In the genomic region with DNA sequence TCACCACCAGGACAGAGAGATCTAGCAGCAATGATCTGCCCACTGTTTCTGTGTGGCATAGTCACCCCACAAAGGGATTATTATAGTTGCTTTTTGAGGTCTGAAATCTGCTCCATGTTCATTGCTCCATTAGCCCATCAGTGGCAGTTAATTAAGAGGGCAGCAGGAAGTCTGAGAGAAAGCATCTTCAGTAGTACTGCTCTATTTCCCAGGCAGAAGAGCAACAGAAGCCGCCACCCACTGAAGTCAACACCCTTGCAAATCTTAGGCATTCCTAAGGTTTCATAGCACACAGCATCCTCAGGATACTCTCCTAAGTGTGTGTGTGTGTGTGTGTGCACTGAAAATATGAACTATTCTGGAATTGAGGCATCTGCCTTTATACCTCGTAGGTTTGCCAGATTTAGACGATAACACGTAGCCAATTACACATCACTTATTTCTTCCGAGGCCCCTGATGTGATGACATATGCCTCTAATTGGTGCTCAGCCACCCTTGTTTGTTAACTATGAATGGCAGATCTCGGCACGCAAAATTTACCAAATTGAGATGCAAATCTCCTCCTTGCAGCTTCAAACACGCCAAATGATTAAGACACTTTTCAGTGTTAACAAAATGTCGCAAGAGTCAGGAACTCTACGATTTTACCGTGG, we compare ENCODE assay signal across 20 mouse cellular contexts.
DNase-seq lines count a peak whose midpoint lies in the region; ATAC-seq and TF ChIP-seq lines count a peak whose summit lies in the region.
"Had no signal": no experiment of that assay in that cellular context is flagged by ENCODE, and none has a peak within 500 bp of the region (broad histone marks: within the 10 kb centered on the region; RNA-seq: fewer than 3 reads in every experiment).

No protein-coding gene starts in this region.

- no peak overlapping the region for H3K9ac ChIP-seq in lung, embryonic 15.5 days
- no peak overlapping the region; the same call in 1 of the 2 replicates for H3K9ac ChIP-seq in forebrain, embryonic 15.5 days (replicated peaks)
- no peak overlapping the region for H3K9ac ChIP-seq in midbrain, postnatal 0 days (replicated peaks; ENCODE audit: low read length, poor library complexity, severe bottlenecking)
- H3K9ac ChIP-seq: embryonic facial prominence, embryonic 12.5 days; liver, embryonic 13.5 days had no signal

- H3K27ac ChIP-seq in lung, embryonic 15.5 days, result no peak overlapping the region
- H3K27ac ChIP-seq in cortical plate, adult 2 months (ENCODE audit: insufficient read depth, low read length), result no peak overlapping the region
- peak overlapping the region; percentile 64 for H3K27ac ChIP-seq in forebrain, embryonic 15.5 days (replicated peaks)
- H3K27ac ChIP-seq in midbrain, postnatal 0 days (ENCODE audit: low read depth, low read length), result no peak overlapping the region
- H3K27ac ChIP-seq: embryonic facial prominence, embryonic 12.5 days; gastrocnemius, adult 2 months; heart, embryonic 10.5 days; limb, embryonic 10.5 days; liver, embryonic 13.5 days had no signal

- no peak for TF ChIP-seq POLR2A in cortical plate, adult 2 months (IDR thresholded peaks at IDR 0.05; ENCODE audit: extremely low read depth, insufficient read depth, low read length)

- WGBS in lung, embryonic 15.5 days, result 48% methylated on average over 11 of the region's 11 CpGs
- 9% methylated on average over 11 of the region's 11 CpGs for WGBS in forebrain, embryonic 15.5 days
- 33% methylated on average over 11 of the region's 11 CpGs for WGBS in midbrain, postnatal 0 days

- H3K4me3 ChIP-seq in lung, embryonic 15.5 days, result no peak overlapping the region
- H3K4me3 ChIP-seq in cortical plate, adult 2 months (ENCODE audit: insufficient read depth, low read length), result peak overlapping the region; percentile 42; the same call in 1 of the 2 replicates
- peak overlapping the region; percentile 31 for H3K4me3 ChIP-seq in forebrain, embryonic 15.5 days
- no peak overlapping the region; the same call in 1 of the 2 replicates for H3K4me3 ChIP-seq in midbrain, postnatal 0 days (ENCODE audit: low read depth, low read length)
- H3K4me3 ChIP-seq: embryonic facial prominence, embryonic 12.5 days; gastrocnemius, adult 2 months; heart, embryonic 10.5 days; limb, embryonic 10.5 days; liver, embryonic 13.5 days had no signal

- no peak for ATAC-seq in lung, embryonic 15.5 days (ENCODE audit: borderline replicate concordance, extremely low read depth, low FRiP score, low TSS enrichment)
- peak; percentile 73 for ATAC-seq in forebrain, embryonic 15.5 days (replicated peaks)
- ATAC-seq in midbrain, postnatal 0 days (ENCODE audit: low FRiP score), result no peak
- no peak for ATAC-seq in megakaryocyte progenitor cell, adult 5-6 weeks (replicated peaks; ENCODE audit: poor library complexity)
- ATAC-seq in activated CD4-positive, CD25-positive, alpha-beta regulatory T cell, adult 4 months, result no peak

- no peaks in the 10 kb centered on the region for H3K36me3 ChIP-seq in lung, embryonic 15.5 days
- H3K36me3 ChIP-seq in forebrain, embryonic 15.5 days, result no peaks in the 10 kb centered on the region
- H3K36me3 ChIP-seq in midbrain, postnatal 0 days (ENCODE audit: insufficient read depth, low read length), result no peaks in the 10 kb centered on the region
- H3K36me3 ChIP-seq: embryonic facial prominence, embryonic 12.5 days; heart, embryonic 10.5 days; limb, embryonic 10.5 days; liver, embryonic 13.5 days had no signal

- H3K27me3 ChIP-seq in lung, embryonic 15.5 days, result no peaks in the 10 kb centered on the region
- no peaks in the 10 kb centered on the region for H3K27me3 ChIP-seq in forebrain, embryonic 15.5 days
- H3K27me3 ChIP-seq in midbrain, postnatal 0 days (ENCODE audit: insufficient read depth, low read length), result peaks cover 4% of the 10 kb centered on the region; the same call in 1 of the 2 replicates
- H3K27me3 ChIP-seq: embryonic facial prominence, embryonic 12.5 days; liver, embryonic 13.5 days had no signal

- H3K4me2 ChIP-seq in lung, embryonic 15.5 days, result peak overlapping the region; percentile 0; the same call in 1 of the 2 replicates
- peak overlapping the region; percentile 45 for H3K4me2 ChIP-seq in forebrain, embryonic 15.5 days (replicated peaks)
- H3K4me2 ChIP-seq in midbrain, postnatal 0 days (ENCODE audit: low read depth, low read length, poor library complexity, severe bottlenecking), result peak overlapping the region; percentile 36; the same call in 1 of the 2 replicates
- H3K4me2 ChIP-seq: embryonic facial prominence, embryonic 12.5 days; liver, embryonic 13.5 days had no signal

- no peak for TF ChIP-seq CTCF in cortical plate, adult 2 months (IDR thresholded peaks at IDR 0.05; ENCODE audit: extremely low read depth, insufficient read depth, low read length)
- TF ChIP-seq CTCF in midbrain, postnatal 0 days (IDR thresholded peaks at IDR 0.05), result no peak

- H3K9me3 ChIP-seq in lung, embryonic 15.5 days, result no peaks in the 10 kb centered on the region
- no peaks in the 10 kb centered on the region for H3K9me3 ChIP-seq in forebrain, embryonic 15.5 days
- no peaks in the 10 kb centered on the region for H3K9me3 ChIP-seq in midbrain, postnatal 0 days (ENCODE audit: low read length)
- H3K9me3 ChIP-seq: embryonic facial prominence, embryonic 12.5 days; heart, embryonic 10.5 days; limb, embryonic 10.5 days; liver, embryonic 13.5 days had no signal

- 0 out of 2 replicates have a peak, but pooled peaks cover 4% of the 10 kb centered on the region for H3K4me1 ChIP-seq in lung, embryonic 15.5 days
- no peaks in the 10 kb centered on the region; the same call in 1 of the 2 replicates for H3K4me1 ChIP-seq in cortical plate, adult 2 months (ENCODE audit: control insufficient read depth, insufficient read depth, low read length)
- H3K4me1 ChIP-seq in forebrain, embryonic 15.5 days, result peaks cover 12% of the 10 kb centered on the region; the same call in 1 of the 2 replicates
- no peaks in the 10 kb centered on the region for H3K4me1 ChIP-seq in midbrain, postnatal 0 days (ENCODE audit: insufficient read depth, low read length)
- H3K4me1 ChIP-seq: embryonic facial prominence, embryonic 12.5 days; liver, embryonic 13.5 days had no signal

- DNase-seq in lung, postnatal 10 days, result no peak
- peak; percentile 47 for DNase-seq in midbrain, postnatal 0 days (ENCODE audit: low spot score)
- DNase-seq in adrenal gland, adult 2 months, result no peak
- DNase-seq: adrenal gland, postnatal 25 days; cerebellum, postnatal 36 days; gastrocnemius, adult 2 months; heart, postnatal 14 days; kidney, adult 18-20 months; kidney, postnatal 25 days; liver, embryonic 13.5 days; lung, postnatal 4 days; thymus, postnatal 14 days had no signal

Comparison
In these comparisons a context has a peak if more than half of its experiments do, and no peak if none do; other contexts are left out.
1. H3K4me3 ChIP-seq: peak in cortical plate, adult 2 months (single experiment) and forebrain, embryonic 15.5 days (single experiment); none in lung, embryonic 15.5 days (single experiment) and midbrain, postnatal 0 days (single experiment).
2. Peak in every context shown above with its lines, with median percentiles within 50 percentile points of each other: H3K4me2 ChIP-seq.